Mouse (Mus musculus) heart, embryonic 10.5 days (tissue): ENCODE measurements around the gene Mus81. TPM values are rescaled to one million over a fixed set of nuclear protein-coding genes. Genes with fewer than 3 reads are reported as not detected.
"Not testable (repeated sequence)": the region's sequence is repeated elsewhere in the genome, so short reads cannot be mapped to it uniquely, and the experiment has no call there.

Experiments
- DNase-seq: peaks from one replicate; pipeline ENCODE4 v3.0.0-alpha.2; 2017; ENCODE audit warnings: low spot score
- H3K27ac ChIP-seq: fragments of 300-500 bp; sonication (generic); 2 replicates; pipeline ENCODE4 v1.5.1; 2016; ENCODE audit warnings: mild to moderate bottlenecking
- H3K27me3 ChIP-seq: fragments of 300-500 bp; sonication (generic); 2 replicates; pipeline ENCODE4 v1.6.1; 2016; ENCODE audit warnings: mild to moderate bottlenecking; ENCODE audit not compliant: poor library complexity, insufficient read depth, severe bottlenecking
- H3K36me3 ChIP-seq: fragments of 300-500 bp; sonication (generic); 2 replicates; pipeline ENCODE4 v1.6.1; 2016; ENCODE audit warnings: mild to moderate bottlenecking, moderate library complexity
- H3K4me1 ChIP-seq: fragments of 300-500 bp; sonication (generic); 2 replicates; pipeline ENCODE4 v1.6.1; 2016; ENCODE audit warnings: mild to moderate bottlenecking
- H3K4me3 ChIP-seq: fragments of 300-500 bp; sonication (generic); 2 replicates; pipeline ENCODE4 v1.5.1; 2016; ENCODE audit warnings: mild to moderate bottlenecking, moderate library complexity
- H3K9me3 ChIP-seq: fragments of 300-500 bp; sonication (generic); 2 replicates; pipeline ENCODE4 v1.6.1; 2016; ENCODE audit warnings: mild to moderate bottlenecking, moderate library complexity
- WGBS: fragments of 180-500 bp; shearing (Covaris S2); methylation state at CpG from one replicate; pipeline ENCODE4 v1.1.7; 2016; 5-methylcytosine and 5-hydroxymethylcytosine counted together
- polyA plus RNA-seq: library from polyadenylated mRNA; unstranded; fragments of >200 nt; fragmentation: Nextera tagmentation; extraction: Ambion mirVana; gene quantifications from 2 replicates; pipeline ENCODE4 v1.2.1, GENCODE M21; 2016

Gene Mus81
- polyA plus RNA-seq, 1 experiment from 2014 or later: 44.7 TPM

- DNase-seq: peak; percentile 99
- Histone ChIP-seq H3K36me3 (no peaks in the 10 kb centered on the region; the same call in 1 of the 2 replicates), H3K4me3 (peak within 1 kb of the TSS; percentile 68), H3K9me3 (no peaks in the 10 kb centered on the region), H3K4me1 (peaks cover 27% of the 10 kb centered on the region), H3K27ac (peak within 1 kb of the TSS; percentile 89), H3K27me3 (no peaks in the 10 kb centered on the region)
- 2% methylated on average over 47 of the region's 47 CpGs for WGBS
These were observed 22.1 kb upstream of the Mus81 start, which contains the start of gene Snx32 for GRCm38 (mm10) chr19:5510031-5511026. Snx32 (minus strand) TSS chr19:5510538.

DNA sequence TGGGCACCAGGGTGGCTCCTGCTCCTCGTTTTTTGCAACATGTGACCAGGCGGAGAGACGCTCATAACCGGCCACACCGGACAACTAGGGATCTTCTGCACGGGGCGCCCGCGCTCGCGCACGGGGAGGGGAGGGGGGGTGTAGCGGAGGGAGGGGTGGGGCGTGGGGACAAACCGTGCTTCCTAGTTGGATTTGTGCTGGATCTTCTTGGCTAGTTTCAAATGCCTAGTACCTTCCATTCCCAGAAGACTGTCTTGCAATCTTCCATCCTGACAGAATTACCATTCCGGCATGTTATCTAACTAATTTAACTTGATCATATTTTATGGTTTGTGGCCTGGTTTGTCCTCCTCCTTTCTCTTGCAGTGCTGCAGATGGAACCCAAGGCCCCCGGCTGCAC is 15.5 kb upstream of the Mus81 start, which contains the start of gene 1700020D05Rik:
1700020D05Rik (minus strand) TSS at position 101 of the 400 bp plus-strand sequence.
- Histone ChIP-seq H3K4me3 (no peak within 1 kb of the TSS), H3K36me3 (peaks cover 7% of the 10 kb centered on the region; the same call in 1 of the 2 replicates), H3K9me3 (no peaks in the 10 kb centered on the region), H3K4me1 (0 out of 2 replicates have a peak, but pooled peaks cover 6% of the 10 kb centered on the region), H3K27ac (no peak within 1 kb of the TSS), H3K27me3 (no peaks in the 10 kb centered on the region)
- 57% methylated on average over 14 of the region's 17 CpGs for WGBS
- no peak for DNase-seq

GRCm38 (mm10) chr19:5500330-5500875 is 12.2 kb upstream of the Mus81 start:
- H3K4me1 ChIP-seq: peaks cover 13% of the 10 kb centered on the region; the same call in 1 of the 2 replicates
- no peak overlapping the region for H3K4me3 ChIP-seq
- no peak for DNase-seq
- WGBS: 85% methylated on average over 2 of the region's 2 CpGs
- peaks cover 38% of the 10 kb centered on the region for H3K36me3 ChIP-seq
- no peaks in the 10 kb centered on the region for H3K9me3 ChIP-seq
- no peak overlapping the region for H3K27ac ChIP-seq
- H3K27me3 ChIP-seq: no peaks in the 10 kb centered on the region

DNA sequence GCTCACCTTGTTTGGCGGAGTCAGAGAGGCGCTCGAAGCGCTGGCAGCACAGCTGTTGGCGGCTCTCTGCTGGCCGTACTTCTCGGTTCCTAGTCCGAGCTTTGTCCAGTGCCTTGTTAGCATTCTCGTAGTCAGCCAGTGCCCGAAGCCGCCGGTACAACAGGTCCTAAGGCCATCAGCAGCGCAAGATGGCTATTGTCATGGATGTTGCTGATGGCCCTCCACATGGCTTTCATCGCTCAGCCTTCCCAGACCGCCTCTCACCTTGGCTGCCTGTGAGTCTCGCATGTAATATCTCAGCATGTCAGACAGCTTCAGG is 7.8 kb upstream of the Mus81 start:
- H3K27me3 ChIP-seq: no peaks in the 10 kb centered on the region
- peaks cover 28% of the 10 kb centered on the region for H3K4me1 ChIP-seq
- no peak for DNase-seq
- WGBS: 87% methylated on average over 16 of the region's 16 CpGs
- H3K27ac ChIP-seq: no peak overlapping the region
- H3K36me3 ChIP-seq: peaks cover 65% of the 10 kb centered on the region
- no peak overlapping the region for H3K4me3 ChIP-seq
- H3K9me3 ChIP-seq: no peaks in the 10 kb centered on the region

DNA sequence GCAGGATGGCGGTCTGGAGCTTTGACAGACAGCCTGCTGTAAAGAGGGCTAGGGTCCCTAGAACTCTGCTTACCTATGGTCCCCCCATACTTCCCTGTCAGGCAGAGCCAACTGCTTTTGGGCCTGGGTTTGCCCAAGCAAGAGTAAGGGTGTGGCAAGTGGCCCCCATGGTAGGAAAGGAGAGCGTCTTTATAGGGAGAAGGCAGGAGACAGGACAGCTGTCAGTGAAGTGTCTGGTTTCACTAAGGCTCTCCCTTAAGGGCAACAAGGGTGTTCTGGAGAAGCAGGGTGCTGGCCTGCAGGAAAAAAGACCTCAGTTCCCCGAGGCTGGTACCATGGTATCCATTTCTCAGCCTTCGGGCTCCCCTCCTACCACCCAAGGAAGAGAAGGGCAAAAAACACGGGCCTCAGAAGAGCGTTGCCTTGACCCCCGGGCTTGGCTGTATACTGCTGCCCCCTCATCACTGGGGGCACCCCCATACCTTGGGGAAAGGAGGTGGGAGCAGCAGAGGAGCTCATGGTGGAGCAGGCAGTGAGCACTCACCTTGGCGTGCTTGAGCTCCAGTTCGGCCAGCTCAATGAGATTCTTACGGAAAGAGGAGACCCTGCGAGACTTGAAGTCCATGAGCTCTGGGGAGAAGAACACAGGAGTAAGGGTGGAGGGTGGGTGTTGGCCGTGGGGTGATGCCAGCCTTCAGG is 7.3 kb upstream of the Mus81 start:
- H3K36me3 ChIP-seq: peaks cover 65% of the 10 kb centered on the region

GRCm38 (mm10) chr19:5494314-5494713 is 6.1 kb upstream of the Mus81 start:
- Histone ChIP-seq H3K27me3 (no peaks in the 10 kb centered on the region), H3K36me3 (peaks cover 65% of the 10 kb centered on the region), H3K4me1 (peaks cover 29% of the 10 kb centered on the region), H3K4me3 (no peak overlapping the region), H3K27ac (no peak overlapping the region), H3K9me3 (no peaks in the 10 kb centered on the region)
- 85% methylated on average over 3 of the region's 3 CpGs for WGBS
- DNase-seq: no peak

More for the DNA sequence above, 7.3 kb upstream of the Mus81 start:
- Histone ChIP-seq H3K4me3 (no peak overlapping the region), H3K27me3 (no peaks in the 10 kb centered on the region), H3K4me1 (peaks cover 28% of the 10 kb centered on the region), H3K9me3 (no peaks in the 10 kb centered on the region), H3K27ac (peak overlapping the region; percentile 10; the same call in 1 of the 2 replicates)
- 79% methylated on average over 12 of the region's 12 CpGs for WGBS
- DNase-seq: no peak

DNA sequence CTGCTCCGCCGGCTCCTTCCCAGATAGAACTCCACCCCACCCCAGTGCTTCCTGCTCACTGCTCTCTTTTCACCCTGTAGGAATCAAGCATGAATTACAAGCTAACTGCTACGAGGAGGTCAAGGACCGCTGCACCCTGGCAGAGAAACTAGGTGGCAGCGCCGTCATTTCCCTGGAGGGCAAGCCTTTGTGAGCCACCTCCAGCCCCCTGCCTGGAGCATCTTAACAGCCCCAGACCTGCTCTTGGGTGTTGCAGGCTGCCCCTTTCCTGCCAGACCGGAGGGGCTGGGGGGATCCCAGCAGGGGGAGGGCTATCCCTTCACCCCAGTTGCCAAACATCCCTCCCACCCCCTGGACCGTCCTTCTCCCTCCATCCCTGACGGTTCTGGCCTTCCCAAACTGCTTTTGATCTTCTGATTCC is 5.1 kb upstream of the Mus81 start:
- not testable (repeated sequence) for H3K27ac ChIP-seq, H3K27me3 ChIP-seq, DNase-seq, H3K4me3 ChIP-seq, H3K9me3 ChIP-seq
- Histone ChIP-seq H3K36me3 (peaks cover 64% of the 10 kb centered on the region), H3K4me1 (peaks cover 37% of the 10 kb centered on the region)
- 77% methylated on average over 9 of the region's 9 CpGs for WGBS

GRCm38 (mm10) chr19:5492641-5493040 is 4.4 kb upstream of the Mus81 start:
- H3K4me3 ChIP-seq: no peak overlapping the region; the same call in 1 of the 2 replicates
- H3K27ac ChIP-seq: no peak overlapping the region
- WGBS: 82% methylated on average over 4 of the region's 4 CpGs
- peaks cover 57% of the 10 kb centered on the region for H3K36me3 ChIP-seq
- no peaks in the 10 kb centered on the region for H3K9me3 ChIP-seq
- no peak for DNase-seq
- peaks cover 37% of the 10 kb centered on the region for H3K4me1 ChIP-seq
- no peaks in the 10 kb centered on the region for H3K27me3 ChIP-seq

- Histone ChIP-seq H3K9me3 (no peaks in the 10 kb centered on the region), H3K27ac (peak overlapping the region; percentile 97), H3K4me1 (peaks cover 42% of the 10 kb centered on the region), H3K4me3 (peak overlapping the region; percentile 86), H3K27me3 (no peaks in the 10 kb centered on the region), H3K36me3 (peaks cover 47% of the 10 kb centered on the region)
- WGBS: under 1% methylated on average over 59 of the region's 59 CpGs
- peak; percentile 95 for DNase-seq
These were observed 2.9 kb upstream of the Mus81 start for GRCm38 (mm10) chr19:5490898-5491708.

- Histone ChIP-seq H3K9me3 (no peaks in the 10 kb centered on the region), H3K4me3 (peak within 1 kb of the TSS; percentile 86), H3K27ac (peak within 1 kb of the TSS; percentile 97), H3K4me1 (peaks cover 45% of the 10 kb centered on the region), H3K36me3 (peaks cover 47% of the 10 kb centered on the region), H3K27me3 (no peaks in the 10 kb centered on the region)
- DNase-seq: peak; percentile 98
- WGBS: under 1% methylated on average over 61 of the region's 62 CpGs
These were observed 2.2 kb upstream of the Mus81 start, which contains the start of gene Cfl1 for GRCm38 (mm10) chr19:5490313-5490897. Cfl1 (plus strand) TSS chr19:5490455.

GRCm38 (mm10) chr19:5489721-5490120 is 1.5 kb upstream of the Mus81 start:
- Histone ChIP-seq H3K36me3 (peaks cover 49% of the 10 kb centered on the region), H3K4me3 (peak overlapping the region; percentile 86), H3K27ac (peak overlapping the region; percentile 97), H3K4me1 (peaks cover 45% of the 10 kb centered on the region)
- not testable (repeated sequence) for DNase-seq, H3K9me3 ChIP-seq, H3K27me3 ChIP-seq
- WGBS: 51% methylated on average over 10 of the region's 10 CpGs
